Mouse (Mus musculus) small intestine, adult 2 months (tissue): ENCODE measurements around the gene Tap2. TPM values are rescaled to one million over a fixed set of nuclear protein-coding genes. Genes with fewer than 3 reads are reported as not detected.

Source experiments
- H3K27ac ChIP-seq: fragments of 200-500 bp; 2 replicates; pipeline ENCODE4 v1.5.1; 2012; ENCODE audit warnings: low read depth, low read length, control low read depth, inconsistent platforms; ENCODE audit not compliant: insufficient read depth
- H3K27me3 ChIP-seq: fragments of 200-500 bp; 2 replicates; pipeline ENCODE4 v1.6.1; 2012; ENCODE audit warnings: mild to moderate bottlenecking, moderate library complexity, low read length, inconsistent platforms; ENCODE audit not compliant: control insufficient read depth, insufficient read depth
- H3K36me3 ChIP-seq: fragments of 200-500 bp; 2 replicates; pipeline ENCODE4 v1.6.1; 2012; ENCODE audit warnings: mild to moderate bottlenecking, low read length, control low read depth, inconsistent platforms; ENCODE audit not compliant: control insufficient read depth, insufficient read depth
- H3K4me1 ChIP-seq: fragments of 200-500 bp; 2 replicates; pipeline ENCODE4 v1.6.1; 2012; ENCODE audit warnings: low read length, inconsistent platforms, mixed read lengths; ENCODE audit not compliant: control insufficient read depth, insufficient read depth, insufficient read length
- H3K4me3 ChIP-seq: fragments of 200-500 bp; 2 replicates; pipeline ENCODE4 v1.5.1; 2012; ENCODE audit warnings: low read depth, mild to moderate bottlenecking, control low read depth, inconsistent platforms, low read length, moderate library complexity
- CTCF ChIP-seq: fragments of 200-500 bp; IDR thresholded peaks from 2 replicates; pipeline ENCODE4 v1.5.1; 2012; ENCODE audit warnings: low read depth, mild to moderate bottlenecking, control low read depth, inconsistent platforms, low read length, moderate library complexity, mixed read lengths; ENCODE audit not compliant: insufficient replicate concordance, insufficient read length; ENCODE audit errors: extremely low read depth
- POLR2A ChIP-seq: fragments of 200-500 bp; IDR thresholded peaks from 2 replicates; pipeline ENCODE4 v1.6.1; 2012; ENCODE audit warnings: low read depth, mild to moderate bottlenecking, control low read depth, inconsistent platforms, low read length, moderate library complexity
- WGBS: fragments of 180-500 bp; shearing (Covaris S2); methylation state at CpG from one replicate; pipeline ENCODE4 v1.1.7; 2018; 5-methylcytosine and 5-hydroxymethylcytosine counted together
- polyA plus RNA-seq: library from polyadenylated mRNA; depleted of rRNA; stranded (reverse); fragments of >200 nt; gene quantifications from 2 replicates; pipeline ENCODE4 v1.2.3, GENCODE M21; 2012

Gene Tap2
- polyA plus RNA-seq, 1 experiment = 66.1 TPM

- Histone ChIP-seq H3K4me1 (no peaks in the 10 kb centered on the region), H3K36me3 (no peaks in the 10 kb centered on the region), H3K4me3 (no peak overlapping the region), H3K27me3 (no peaks in the 10 kb centered on the region), H3K27ac (no peak overlapping the region)
- WGBS = 81% methylated on average over 3 of the region's 3 CpGs
- no peak for TF ChIP-seq CTCF
- no peak for TF ChIP-seq POLR2A
These were observed 43.7 kb downstream of the Tap2 start for GRCm38 (mm10) chr17:34247047-34247446.

- H3K36me3 ChIP-seq = no peaks in the 10 kb centered on the region
- H3K27ac ChIP-seq = no peak overlapping the region
- no peak for TF ChIP-seq CTCF
- no peak for TF ChIP-seq POLR2A
- H3K4me3 ChIP-seq = no peak overlapping the region
- WGBS = 51% methylated on average over 2 of the region's 2 CpGs
- H3K4me1 ChIP-seq = no peaks in the 10 kb centered on the region
- no peaks in the 10 kb centered on the region for H3K27me3 ChIP-seq
These were observed 45.4 kb downstream of the Tap2 start for GRCm38 (mm10) chr17:34248764-34249163.

GRCm38 (mm10) chr17:34249361-34249760 lies 46.0 kb downstream of the Tap2 start:
- H3K4me3 ChIP-seq = no peak overlapping the region
- H3K27me3 ChIP-seq = no peaks in the 10 kb centered on the region
- H3K27ac ChIP-seq = no peak overlapping the region
- WGBS = 50% methylated on average over 3 of the region's 3 CpGs
- no peak for TF ChIP-seq CTCF
- TF ChIP-seq POLR2A = no peak
- H3K4me1 ChIP-seq = no peaks in the 10 kb centered on the region
- H3K36me3 ChIP-seq = no peaks in the 10 kb centered on the region

- Histone ChIP-seq H3K27ac (no peak overlapping the region), H3K36me3 (no peaks in the 10 kb centered on the region), H3K27me3 (no peaks in the 10 kb centered on the region), H3K4me3 (no peak overlapping the region), H3K4me1 (no peaks in the 10 kb centered on the region)
- WGBS = 13% methylated on average over 4 of the region's 4 CpGs
- no peak for TF ChIP-seq CTCF
- TF ChIP-seq POLR2A = no peak
These were observed 46.6 kb downstream of the Tap2 start for GRCm38 (mm10) chr17:34249878-34250277.

GRCm38 (mm10) chr17:34251666-34252065 lies 48.3 kb downstream of the Tap2 start:
- WGBS = 57% methylated on average over 4 of the region's 4 CpGs
- Histone ChIP-seq H3K27me3 (no peaks in the 10 kb centered on the region), H3K36me3 (no peaks in the 10 kb centered on the region), H3K4me3 (no peak overlapping the region), H3K27ac (no peak overlapping the region), H3K4me1 (no peaks in the 10 kb centered on the region)
- no peak for TF ChIP-seq POLR2A
- peak; percentile 37; the same call in 1 of the 2 replicates for TF ChIP-seq CTCF

GRCm38 (mm10) chr17:34256501-34256900 lies 53.2 kb downstream of the Tap2 start:
- Histone ChIP-seq H3K36me3 (no peaks in the 10 kb centered on the region), H3K27me3 (no peaks in the 10 kb centered on the region), H3K27ac (no peak overlapping the region), H3K4me1 (peaks cover 4% of the 10 kb centered on the region; the same call in 1 of the 2 replicates), H3K4me3 (no peak overlapping the region)
- 80% methylated on average over 5 of the region's 5 CpGs for WGBS
- TF ChIP-seq CTCF (no peak), POLR2A (no peak)

GRCm38 (mm10) chr17:34257594-34258375 lies 54.5 kb downstream of the Tap2 start, which contains the start of gene H2-Ab1:
Gene H2-Ab1, plus strand, starts transcription at chr17:34257689.
- 62% methylated on average over 11 of the region's 11 CpGs for WGBS
- peaks cover 10% of the 10 kb centered on the region; the same call in 1 of the 2 replicates for H3K4me1 ChIP-seq
- TF ChIP-seq CTCF (no peak), POLR2A (peak; percentile 29; the same call in 1 of the 2 replicates)
- peak within 1 kb of the TSS; percentile 28; the same call in 1 of the 2 replicates for H3K4me3 ChIP-seq
- H3K27me3 ChIP-seq = no peaks in the 10 kb centered on the region
- H3K36me3 ChIP-seq = no peaks in the 10 kb centered on the region
- peak within 1 kb of the TSS; percentile 53 for H3K27ac ChIP-seq
